Mouse (Mus musculus): ENCODE data around the gene Mier1.
A peak's percentile ranks its signal among the peaks of the same experiment; 100 is the strongest.

DNA sequence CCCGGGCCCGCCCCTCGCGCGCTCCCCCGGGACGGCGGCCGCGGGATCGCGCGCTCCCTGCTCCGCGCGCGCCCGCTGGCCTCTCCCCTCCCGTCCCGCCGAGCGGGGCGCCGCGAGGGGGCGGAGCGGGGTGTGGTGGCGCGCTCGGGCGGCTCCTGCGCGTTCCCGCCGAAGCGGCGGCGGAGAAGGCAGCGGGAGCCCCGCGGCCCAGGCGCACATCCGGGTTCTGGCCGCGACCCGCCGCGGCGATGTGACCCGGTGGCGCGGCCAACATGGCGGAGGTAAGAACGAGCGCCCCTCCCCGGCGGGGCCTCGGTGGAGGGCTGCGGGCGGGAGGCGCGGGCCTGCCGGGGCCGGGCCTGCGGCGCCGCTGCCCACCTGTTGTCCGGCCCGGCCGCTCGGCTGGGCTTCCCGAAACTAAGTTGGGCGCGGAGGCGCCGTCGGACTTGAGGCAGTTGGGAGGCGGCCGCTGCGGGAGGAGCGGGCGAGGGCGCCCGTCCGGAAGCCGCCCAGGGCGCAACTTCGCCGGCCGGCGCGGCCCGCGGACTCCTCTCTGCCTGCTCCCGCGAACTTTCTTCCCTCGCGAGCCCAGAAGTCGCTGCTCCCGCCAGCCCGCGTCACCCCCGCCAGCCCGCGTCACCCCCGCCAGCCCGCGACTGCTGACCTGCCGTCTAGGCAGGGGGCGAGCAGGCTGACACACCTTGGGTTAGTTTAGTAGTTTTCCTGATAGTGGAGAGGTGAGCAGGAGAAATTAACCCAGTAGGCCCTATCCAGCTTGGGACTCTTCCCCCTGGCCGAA lies 5.2 kb downstream of the Mier1 start:
- 0 out of 2 replicates have a peak, but pooled peaks have one; percentile 12 for TF ChIP-seq CTCF (IDR thresholded peaks at IDR 0.05; ENCODE audit: low read depth)
- TF ChIP-seq EP300 (IDR thresholded peaks at IDR 0.05; ENCODE audit: low read depth), result no peak
